Mouse (Mus musculus) kidney, postnatal 0 days (tissue): ENCODE measurements around the gene Zdhhc21. TPM values are rescaled to one million over a fixed set of nuclear protein-coding genes. Genes with fewer than 3 reads are reported as not detected.
A peak's percentile ranks its signal among the peaks of the same experiment; 100 is the strongest.

Experiments
- ATAC-seq: fragments of 200-750 bp; cut with Nextera tagmentation; replicated peaks from 2 replicates; pipeline ENCODE4 v1.8.0; 2017; ENCODE audit warnings: low read depth, moderate number of reproducible peaks, moderate TSS enrichment, moderate library complexity; ENCODE audit not compliant: low FRiP score
- DNase-seq: peaks from one replicate; pipeline ENCODE4 v3.0.0-alpha.2; 2016; ENCODE audit warnings: low spot score
- H3K27ac ChIP-seq: fragments of 300-500 bp; sonication (generic); 2 replicates; pipeline ENCODE4 v1.5.1; 2014; ENCODE audit warnings: mild to moderate bottlenecking
- H3K27me3 ChIP-seq: fragments of 300-500 bp; sonication (generic); 2 replicates; pipeline ENCODE4 v1.6.1; 2014; ENCODE audit warnings: low read length, mixed read lengths; ENCODE audit not compliant: insufficient read depth
- H3K36me3 ChIP-seq: fragments of 300-500 bp; sonication (generic); 2 replicates; pipeline ENCODE4 v1.6.1; 2014; ENCODE audit warnings: low read length, mixed read lengths; ENCODE audit not compliant: insufficient read depth
- H3K4me1 ChIP-seq: fragments of 300-500 bp; sonication (generic); replicated peaks from 2 replicates; pipeline ENCODE4 v1.6.1; 2014; ENCODE audit warnings: antibody characterized with exemption, low read length, mixed read lengths; ENCODE audit not compliant: insufficient read depth
- H3K4me2 ChIP-seq: fragments of 300-500 bp; sonication (generic); 2 replicates; pipeline ENCODE4 v1.6.1; 2014; ENCODE audit warnings: mild to moderate bottlenecking, low read length, moderate library complexity, mixed read lengths
- H3K4me3 ChIP-seq: fragments of 300-500 bp; sonication (generic); replicated peaks from 2 replicates; pipeline ENCODE4 v1.5.1; 2014; ENCODE audit warnings: low read depth, low read length
- H3K9ac ChIP-seq: fragments of 300-500 bp; sonication (generic); 2 replicates; pipeline ENCODE4 v1.6.1; 2014; ENCODE audit warnings: low read depth, low read length
- H3K9me3 ChIP-seq: fragments of 300-500 bp; sonication (generic); replicated peaks from 2 replicates; pipeline ENCODE4 v1.6.1; 2016; ENCODE audit warnings: low read length, inconsistent platforms, mixed read lengths
- CTCF ChIP-seq: IDR thresholded peaks from 2 replicates; pipeline ENCODE4 v1.5.1; 2016; ENCODE audit warnings: antibody characterized with exemption, low read depth, mild to moderate bottlenecking, moderate library complexity
- WGBS: fragments of 180-500 bp; shearing (Covaris S2); extraction: QIAGEN DNeasy Blood & Tissue Kit; methylation state at CpG from one replicate; pipeline ENCODE4 v1.1.7; 2014; 5-methylcytosine and 5-hydroxymethylcytosine counted together
- polyA plus RNA-seq: library from polyadenylated mRNA; unstranded; fragments of >200 nt; fragmentation: Nextera tagmentation; extraction: Ambion mirVana; gene quantifications from 2 replicates; pipeline ENCODE4 v1.2.1, GENCODE M21; 2015

The Zdhhc21 gene
- polyA plus RNA-seq, 1 experiment from 2014 or later: 8.5 TPM

DNA sequence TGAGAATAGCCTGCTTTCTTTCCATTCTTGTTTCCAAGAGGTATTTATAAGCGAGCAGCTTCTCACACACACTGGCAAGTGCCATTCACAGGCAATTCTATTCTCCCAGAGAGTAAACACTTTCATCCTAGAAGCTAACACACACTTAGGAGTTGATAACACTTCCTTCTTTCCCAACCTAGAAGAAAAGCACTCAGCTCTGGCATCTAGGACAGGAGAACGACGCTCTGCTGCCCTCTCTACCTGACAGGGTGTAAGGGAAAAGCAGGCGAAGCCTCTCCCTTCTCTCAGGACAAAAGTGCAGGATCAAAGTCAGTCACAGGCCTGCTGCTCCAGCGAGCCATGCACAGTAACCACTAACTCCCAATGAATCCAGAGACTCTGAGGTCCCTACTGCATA lies 30.3 kb downstream of the Zdhhc21 start:
- H3K4me2 ChIP-seq: no peak overlapping the region
- no peaks in the 10 kb centered on the region for H3K9me3 ChIP-seq
- no peak overlapping the region for H3K4me3 ChIP-seq
- DNase-seq (no peak), ATAC-seq (no peak)
- H3K27me3 ChIP-seq: no peaks in the 10 kb centered on the region
- 53% methylated on average over 5 of the region's 5 CpGs for WGBS
- H3K27ac ChIP-seq: no peak overlapping the region
- H3K4me1 ChIP-seq: no peaks in the 10 kb centered on the region
- no peak overlapping the region for H3K9ac ChIP-seq
- H3K36me3 ChIP-seq: 0 out of 2 replicates have a peak, but pooled peaks cover 2% of the 10 kb centered on the region
- no peak for TF ChIP-seq CTCF

DNA sequence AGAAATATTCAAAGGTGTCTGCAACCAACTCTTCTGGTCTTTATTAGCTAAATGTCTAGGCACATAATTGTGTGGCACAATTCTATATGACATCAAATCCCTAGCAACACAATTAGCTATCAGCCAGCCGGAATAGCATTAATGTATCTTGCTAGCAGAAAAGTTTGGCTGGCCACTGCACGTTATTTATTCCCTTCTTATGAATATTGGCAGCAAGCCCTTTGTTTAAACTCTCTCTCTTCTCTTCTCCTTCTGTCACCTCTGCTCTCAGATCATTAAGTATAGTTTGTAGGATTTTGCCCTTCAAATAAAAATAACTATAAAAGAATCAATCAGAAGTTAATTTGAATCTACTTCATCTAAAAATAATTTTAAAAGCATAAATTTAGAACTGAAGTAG lies 32.8 kb downstream of the Zdhhc21 start:
- ATAC-seq: no peak
- Histone ChIP-seq H3K27ac (no peak overlapping the region), H3K4me1 (no peaks in the 10 kb centered on the region), H3K9me3 (no peaks in the 10 kb centered on the region), H3K9ac (no peak overlapping the region), H3K4me3 (no peak overlapping the region), H3K27me3 (no peaks in the 10 kb centered on the region), H3K36me3 (0 out of 2 replicates have a peak, but pooled peaks cover 2% of the 10 kb centered on the region), H3K4me2 (no peak overlapping the region)
- peak; percentile 79 for DNase-seq
- no peak for TF ChIP-seq CTCF
- 72% methylated on average over 2 of the region's 2 CpGs for whole genome bisulfite sequencing

DNA sequence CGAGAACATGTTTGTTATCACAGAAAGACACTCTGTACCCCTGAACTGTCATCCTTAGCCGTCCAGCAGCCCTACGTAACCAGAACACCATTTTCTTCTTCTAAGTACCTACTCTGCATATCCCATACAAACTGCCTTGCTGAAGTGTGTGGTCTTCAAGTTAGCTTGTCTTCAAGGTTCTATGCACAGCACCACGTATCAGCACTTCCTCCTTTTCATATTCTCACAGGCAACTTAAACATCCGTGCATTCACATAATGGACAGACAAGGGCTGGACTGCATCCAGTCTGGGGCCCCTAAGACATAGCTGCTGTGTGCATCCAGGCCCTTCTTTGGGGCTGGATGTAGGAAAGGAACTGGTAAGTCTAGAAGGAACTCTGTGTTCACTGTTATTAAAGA lies 41.9 kb downstream of the Zdhhc21 start:
- H3K4me2 ChIP-seq: no peak overlapping the region
- TF ChIP-seq CTCF: no peak
- no peak overlapping the region for H3K27ac ChIP-seq
- no peak overlapping the region for H3K4me3 ChIP-seq
- H3K9me3 ChIP-seq: no peaks in the 10 kb centered on the region
- no peak for DNase-seq
- WGBS: 87% methylated on average over 5 of the region's 5 CpGs
- peaks cover 4% of the 10 kb centered on the region; the same call in 1 of the 2 replicates for H3K36me3 ChIP-seq
- no peak for ATAC-seq
- H3K27me3 ChIP-seq: no peaks in the 10 kb centered on the region
- H3K4me1 ChIP-seq: no peaks in the 10 kb centered on the region
- no peak overlapping the region for H3K9ac ChIP-seq

DNA sequence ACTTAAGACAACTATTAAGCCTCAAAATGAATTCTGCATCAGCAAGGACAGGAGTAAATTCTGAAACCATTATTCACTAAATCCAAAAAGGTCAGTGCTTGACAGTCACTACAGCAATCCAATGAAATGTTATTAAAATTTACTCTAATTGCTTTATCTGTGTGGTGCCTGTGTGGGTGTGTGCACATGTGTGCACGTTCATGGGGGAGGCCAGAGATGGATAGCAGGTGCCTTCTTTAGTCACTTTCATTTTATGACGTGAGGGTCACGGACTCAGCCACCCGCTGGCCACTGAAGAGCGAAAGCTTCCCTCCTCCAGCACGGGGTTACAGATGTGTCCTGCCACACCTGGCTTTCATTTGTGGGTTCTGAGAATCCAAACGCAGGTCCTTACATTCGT lies 43.4 kb downstream of the Zdhhc21 start:
- Histone ChIP-seq H3K4me2 (no peak overlapping the region), H3K9ac (no peak overlapping the region), H3K27me3 (no peaks in the 10 kb centered on the region), H3K9me3 (no peaks in the 10 kb centered on the region), H3K36me3 (peaks cover 2% of the 10 kb centered on the region; the same call in 1 of the 2 replicates), H3K4me3 (no peak overlapping the region), H3K4me1 (no peaks in the 10 kb centered on the region), H3K27ac (no peak overlapping the region)
- no peak for ATAC-seq
- 61% methylated on average over 8 of the region's 8 CpGs for WGBS
- no peak for DNase-seq
- TF ChIP-seq CTCF: no peak

DNA sequence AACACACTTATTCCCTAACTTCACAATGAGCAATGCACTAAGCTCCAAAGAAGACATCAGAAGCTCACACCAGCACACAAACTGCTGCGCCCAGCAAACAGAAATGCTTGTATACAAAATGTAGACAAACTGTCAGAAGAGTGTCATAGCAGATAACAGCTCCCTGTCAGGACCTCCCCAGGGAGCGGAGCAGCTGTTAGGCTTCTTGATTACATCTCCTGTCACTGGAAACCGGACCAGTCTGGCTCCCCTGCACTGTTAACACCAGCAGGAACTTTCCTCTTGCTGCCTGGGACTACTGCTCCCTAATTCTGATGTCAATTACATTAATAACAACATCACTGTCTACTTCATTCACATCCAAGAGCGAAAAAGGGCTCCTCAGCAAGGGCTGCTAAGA lies 44.5 kb downstream of the Zdhhc21 start:
- no peaks in the 10 kb centered on the region for H3K27me3 ChIP-seq
- H3K4me3 ChIP-seq: no peak overlapping the region
- no peaks in the 10 kb centered on the region for H3K4me1 ChIP-seq
- no peak overlapping the region for H3K27ac ChIP-seq
- 46% methylated on average over 4 of the region's 4 CpGs for WGBS
- no peak overlapping the region for H3K4me2 ChIP-seq
- TF ChIP-seq CTCF: no peak
- H3K36me3 ChIP-seq: no peaks in the 10 kb centered on the region
- no peaks in the 10 kb centered on the region for H3K9me3 ChIP-seq
- DNase-seq (peak; percentile 26), ATAC-seq (no peak)
- no peak overlapping the region for H3K9ac ChIP-seq

DNA sequence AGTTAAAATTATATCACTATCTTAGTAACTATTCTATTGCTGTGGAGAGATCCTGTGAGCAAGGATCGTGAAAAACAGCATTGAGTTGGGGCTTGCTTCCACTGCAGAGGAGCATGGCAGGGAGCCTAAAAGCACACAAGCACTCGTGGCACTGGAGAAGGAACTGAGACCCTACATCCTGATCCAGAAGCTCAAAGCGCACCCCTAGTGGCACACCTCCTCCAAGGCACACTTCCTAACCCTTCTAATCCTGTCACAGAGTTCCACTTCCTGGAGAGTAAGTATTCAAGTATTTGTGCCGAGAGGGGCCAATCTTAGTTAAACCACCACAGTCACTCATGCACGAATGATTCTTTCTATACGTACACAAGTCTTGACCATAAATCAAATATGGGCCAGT lies 46.4 kb downstream of the Zdhhc21 start:
- ATAC-seq (no peak), DNase-seq (no peak)
- TF ChIP-seq CTCF: peak; percentile 10; the same call in 1 of the 2 replicates
- Histone ChIP-seq H3K4me2 (no peak overlapping the region), H3K9ac (no peak overlapping the region), H3K4me1 (no peaks in the 10 kb centered on the region), H3K9me3 (no peaks in the 10 kb centered on the region), H3K27ac (no peak overlapping the region), H3K4me3 (no peak overlapping the region), H3K27me3 (no peaks in the 10 kb centered on the region), H3K36me3 (no peaks in the 10 kb centered on the region)
- WGBS: 64% methylated on average over 6 of the region's 6 CpGs

DNA sequence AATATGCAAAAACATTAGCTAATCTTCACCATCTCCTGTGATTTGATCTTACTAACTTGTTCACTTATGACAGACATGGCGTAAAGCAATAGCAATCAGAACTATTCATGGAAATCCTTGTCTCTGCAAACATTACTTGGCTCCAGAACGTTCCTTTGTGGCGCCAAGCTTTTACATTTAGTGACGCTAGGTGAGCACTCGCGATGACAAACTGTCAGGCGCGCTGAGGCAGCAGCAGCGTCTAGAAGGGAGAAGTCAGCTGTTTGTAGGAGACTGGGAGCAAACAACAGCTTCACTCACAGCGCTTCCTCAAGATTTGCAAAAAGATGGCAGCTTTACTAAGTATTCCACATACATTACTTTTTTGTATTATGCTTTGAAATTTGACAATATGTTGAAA lies 51.9 kb downstream of the Zdhhc21 start:
- DNase-seq: no peak
- ATAC-seq: no peak
- Histone ChIP-seq H3K4me2 (no peak overlapping the region), H3K27me3 (no peaks in the 10 kb centered on the region), H3K36me3 (no peaks in the 10 kb centered on the region), H3K4me3 (no peak overlapping the region), H3K9me3 (no peaks in the 10 kb centered on the region), H3K4me1 (no peaks in the 10 kb centered on the region), H3K27ac (no peak overlapping the region), H3K9ac (no peak overlapping the region)
- no peak for TF ChIP-seq CTCF
- WGBS: 81% methylated on average over 10 of the region's 10 CpGs
